31 mouse cellular contexts compared by ENCODE assay signal in genomic region chr5:132206220-132206619, GRCm38 (mm10).
"Had no signal": no experiment of that assay in that cellular context is flagged by ENCODE, and none has a peak within 500 bp of the region (broad histone marks: within the 10 kb centered on the region; RNA-seq: fewer than 3 reads in every experiment).

No protein-coding gene starts in this region.

- DNase-seq: left cerebral cortex, postnatal 4 days; liver; liver, embryonic 13.5 days; lung, adult 18-20 months; lung, adult 2 months; lung, embryonic 14.5 days; lung, postnatal 10 days; lung, postnatal 14 days; lung, postnatal 36 days; lung, postnatal 4 days; midbrain, embryonic 14.5 days had no signal

- H3K9ac ChIP-seq: limb, embryonic 12.5 days; limb, embryonic 13.5 days; limb, embryonic 15.5 days; liver, embryonic 12.5 days; liver, embryonic 13.5 days; liver, embryonic 14.5 days; liver, embryonic 15.5 days; lung, embryonic 14.5 days; lung, embryonic 15.5 days; midbrain, embryonic 12.5 days; midbrain, embryonic 13.5 days; midbrain, embryonic 15.5 days had no signal

- H3K4me1 ChIP-seq: liver, embryonic 12.5 days; liver, embryonic 15.5 days had no signal

- H3K4me3 ChIP-seq: left cerebral cortex, adult 2 months; limb, embryonic 10.5 days; limb, embryonic 12.5 days; limb, embryonic 13.5 days; limb, embryonic 15.5 days; liver, embryonic 12.5 days; liver, embryonic 13.5 days; liver, embryonic 15.5 days; lung, embryonic 15.5 days; megakaryocyte, embryonic 14.5 days; midbrain, embryonic 10.5 days; midbrain, embryonic 12.5 days; midbrain, embryonic 13.5 days; midbrain, embryonic 15.5 days; myocyte had no signal

- H3K27me3 ChIP-seq: limb, embryonic 12.5 days; limb, embryonic 13.5 days; limb, embryonic 15.5 days; liver, embryonic 12.5 days; liver, embryonic 13.5 days; liver, embryonic 15.5 days; lung, embryonic 15.5 days; megakaryocyte, embryonic 14.5 days; midbrain, embryonic 12.5 days; midbrain, embryonic 13.5 days; midbrain, embryonic 15.5 days had no signal

- H3K27ac ChIP-seq: left cerebral cortex, adult 2 months; limb, embryonic 10.5 days; limb, embryonic 12.5 days; limb, embryonic 13.5 days; limb, embryonic 15.5 days; liver, embryonic 12.5 days; liver, embryonic 13.5 days; liver, embryonic 14.5 days; liver, embryonic 15.5 days; lung, embryonic 15.5 days; macrophage; midbrain, embryonic 10.5 days; midbrain, embryonic 12.5 days; midbrain, embryonic 13.5 days; midbrain, embryonic 15.5 days had no signal

- ATAC-seq: liver, embryonic 12.5 days; lung, postnatal 0 days; midbrain, embryonic 13.5 days; midbrain, embryonic 15.5 days; midbrain, embryonic 16.5 days had no signal

- H3K9me3 ChIP-seq: limb, embryonic 10.5 days; limb, embryonic 12.5 days; limb, embryonic 13.5 days; limb, embryonic 15.5 days; liver, embryonic 12.5 days; liver, embryonic 13.5 days; liver, embryonic 15.5 days; lung, embryonic 15.5 days; megakaryocyte, embryonic 14.5 days; midbrain, embryonic 10.5 days; midbrain, embryonic 12.5 days; midbrain, embryonic 13.5 days; midbrain, embryonic 15.5 days had no signal

- H3K4me2 ChIP-seq: limb, embryonic 12.5 days; limb, embryonic 13.5 days; limb, embryonic 15.5 days; liver, embryonic 11.5 days; liver, embryonic 12.5 days; liver, embryonic 13.5 days; liver, embryonic 15.5 days; lung, embryonic 14.5 days; lung, embryonic 15.5 days; midbrain, embryonic 11.5 days; midbrain, embryonic 12.5 days; midbrain, embryonic 13.5 days; midbrain, embryonic 15.5 days had no signal

- H3K36me3 ChIP-seq: limb, embryonic 10.5 days; limb, embryonic 12.5 days; limb, embryonic 13.5 days; limb, embryonic 15.5 days; liver, embryonic 12.5 days; liver, embryonic 13.5 days; liver, embryonic 15.5 days; lung, embryonic 15.5 days; midbrain, embryonic 10.5 days; midbrain, embryonic 12.5 days; midbrain, embryonic 13.5 days; midbrain, embryonic 15.5 days had no signal
